Mouse (Mus musculus): Measurements from ENCODE around the gene Pank3.

- TF ChIP-seq CTCF (IDR thresholded peaks at IDR 0.05; ENCODE audit: low read depth, low read length), result no peak
- TF ChIP-seq POLR2A (IDR thresholded peaks at IDR 0.05; ENCODE audit: borderline replicate concordance, low read depth, low read length), result no peak
These were observed at the start of gene Pank3 for GRCm38 (mm10) chr11:35769188-35769745.
